Comparison of ENCODE assay signal across 18 mouse cellular contexts in the genomic region with DNA sequence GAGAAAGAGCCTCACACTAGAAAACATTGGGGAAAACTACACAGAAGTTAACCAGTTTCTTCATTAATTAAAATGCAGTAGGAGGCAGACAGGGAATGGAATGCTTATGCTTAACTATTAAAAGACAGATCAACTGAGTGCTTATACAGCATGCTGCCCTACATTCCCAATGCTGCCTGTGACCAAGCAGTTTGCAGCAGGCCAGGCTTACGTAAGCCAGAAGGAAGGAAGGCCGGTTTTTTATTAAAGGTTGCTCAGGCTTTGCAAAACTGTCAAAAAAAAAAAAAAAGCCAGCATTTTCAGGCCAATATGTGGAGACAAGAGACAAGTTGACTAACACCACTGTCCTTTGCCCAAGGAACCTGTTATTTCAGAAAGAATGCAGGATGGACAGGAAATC.
"Had no signal": no experiment of that assay in that cellular context is flagged by ENCODE, and none has a peak within 500 bp of the region (broad histone marks: within the 10 kb centered on the region; RNA-seq: fewer than 3 reads in every experiment).

No protein-coding gene starts in this region.

- H3K4me2 ChIP-seq: intestine, embryonic 15.5 days; liver, embryonic 13.5 days; midbrain, embryonic 12.5 days; midbrain, embryonic 15.5 days; neural tube, embryonic 12.5 days; neural tube, embryonic 15.5 days had no signal

- ATAC-seq: intestine, embryonic 15.5 days; midbrain, embryonic 15.5 days had no signal

- H3K27ac ChIP-seq: intestine, embryonic 15.5 days; layer of hippocampus, adult 2 months; left cerebral cortex, adult 2 months; liver, embryonic 13.5 days; midbrain, embryonic 12.5 days; midbrain, embryonic 15.5 days; neural tube, embryonic 12.5 days; neural tube, embryonic 15.5 days; stomach, postnatal 0 days had no signal

- H3K36me3 ChIP-seq: midbrain, embryonic 15.5 days had no signal

- DNase-seq: layer of hippocampus, postnatal 36 days; liver, embryonic 13.5 days; lung, adult 2 months; lung, postnatal 14 days; lung, postnatal 4 days; right cerebral cortex, adult 18-20 months; right cerebral cortex, postnatal 14 days; right cerebral cortex, postnatal 4 days; thymus, adult 2 months; thymus, postnatal 25 days had no signal

- H3K4me3 ChIP-seq: intestine, embryonic 15.5 days; layer of hippocampus, adult 2 months; left cerebral cortex, adult 2 months; liver, embryonic 13.5 days; midbrain, embryonic 12.5 days; midbrain, embryonic 15.5 days; neural tube, embryonic 12.5 days; neural tube, embryonic 15.5 days had no signal

- H3K27me3 ChIP-seq: intestine, embryonic 15.5 days; liver, embryonic 13.5 days; midbrain, embryonic 12.5 days; midbrain, embryonic 15.5 days; neural tube, embryonic 12.5 days; neural tube, embryonic 15.5 days had no signal

- H3K4me1 ChIP-seq: intestine, embryonic 15.5 days; liver, embryonic 13.5 days; midbrain, embryonic 12.5 days; midbrain, embryonic 15.5 days; neural tube, embryonic 12.5 days; neural tube, embryonic 15.5 days had no signal

- H3K9me3 ChIP-seq: intestine, embryonic 15.5 days; liver, embryonic 13.5 days; midbrain, embryonic 12.5 days; midbrain, embryonic 15.5 days; neural tube, embryonic 12.5 days; neural tube, embryonic 15.5 days had no signal

- H3K9ac ChIP-seq: intestine, embryonic 15.5 days; liver, embryonic 13.5 days; midbrain, embryonic 12.5 days; midbrain, embryonic 15.5 days; neural tube, embryonic 12.5 days; neural tube, embryonic 15.5 days had no signal
